Mouse (Mus musculus) small intestine, adult 2 months (tissue): ENCODE data around the gene Gm45713. TPM values are rescaled to one million over a fixed set of nuclear protein-coding genes. Genes with fewer than 3 reads are reported as not detected.
"Not testable (repeated sequence)": the region's sequence is repeated elsewhere in the genome, so short reads cannot be mapped to it uniquely, and the experiment has no call there.

Source experiments
- H3K27ac ChIP-seq: fragments of 200-500 bp; 2 replicates; pipeline ENCODE4 v1.5.1; 2012; ENCODE audit warnings: low read depth, low read length, control low read depth, inconsistent platforms; ENCODE audit not compliant: insufficient read depth
- H3K27me3 ChIP-seq: fragments of 200-500 bp; 2 replicates; pipeline ENCODE4 v1.6.1; 2012; ENCODE audit warnings: mild to moderate bottlenecking, moderate library complexity, low read length, inconsistent platforms; ENCODE audit not compliant: control insufficient read depth, insufficient read depth
- H3K36me3 ChIP-seq: fragments of 200-500 bp; 2 replicates; pipeline ENCODE4 v1.6.1; 2012; ENCODE audit warnings: mild to moderate bottlenecking, low read length, control low read depth, inconsistent platforms; ENCODE audit not compliant: control insufficient read depth, insufficient read depth
- H3K4me1 ChIP-seq: fragments of 200-500 bp; 2 replicates; pipeline ENCODE4 v1.6.1; 2012; ENCODE audit warnings: low read length, inconsistent platforms, mixed read lengths; ENCODE audit not compliant: control insufficient read depth, insufficient read depth, insufficient read length
- H3K4me3 ChIP-seq: fragments of 200-500 bp; 2 replicates; pipeline ENCODE4 v1.5.1; 2012; ENCODE audit warnings: low read depth, mild to moderate bottlenecking, control low read depth, inconsistent platforms, low read length, moderate library complexity
- CTCF ChIP-seq: fragments of 200-500 bp; IDR thresholded peaks from 2 replicates; pipeline ENCODE4 v1.5.1; 2012; ENCODE audit warnings: low read depth, mild to moderate bottlenecking, control low read depth, inconsistent platforms, low read length, moderate library complexity, mixed read lengths; ENCODE audit not compliant: insufficient replicate concordance, insufficient read length; ENCODE audit errors: extremely low read depth
- POLR2A ChIP-seq: fragments of 200-500 bp; IDR thresholded peaks from 2 replicates; pipeline ENCODE4 v1.6.1; 2012; ENCODE audit warnings: low read depth, mild to moderate bottlenecking, control low read depth, inconsistent platforms, low read length, moderate library complexity
- WGBS: fragments of 180-500 bp; shearing (Covaris S2); methylation state at CpG from one replicate; pipeline ENCODE4 v1.1.7; 2018; 5-methylcytosine and 5-hydroxymethylcytosine counted together
- polyA plus RNA-seq: library from polyadenylated mRNA; depleted of rRNA; stranded (reverse); fragments of >200 nt; gene quantifications from 2 replicates; pipeline ENCODE4 v1.2.3, GENCODE M21; 2012

Gm45713 gene
- polyA plus RNA-seq, 1 experiment = 1.5 TPM

DNA sequence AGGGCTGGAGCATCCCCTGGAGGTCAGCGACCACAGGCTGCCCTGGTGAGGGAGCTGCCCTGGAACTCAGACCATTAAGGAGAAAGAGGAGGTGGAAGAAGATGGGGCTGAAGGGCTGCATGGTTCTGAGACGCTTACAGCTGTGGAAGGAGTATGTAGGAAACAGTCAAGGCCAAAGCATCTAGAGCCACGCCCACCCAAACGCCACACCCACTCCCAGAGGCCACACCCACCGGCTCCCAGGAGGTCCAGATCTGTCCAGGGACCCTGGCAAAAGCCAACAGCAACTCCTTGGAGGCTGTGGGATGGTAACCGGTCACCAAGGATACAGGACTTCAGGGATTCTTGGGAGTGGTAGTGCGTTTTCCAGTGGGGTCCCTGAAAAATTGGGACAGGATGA is 42.5 kb upstream of the Gm45713 start:
- 23% methylated on average over 7 of the region's 7 CpGs for WGBS
- Histone ChIP-seq H3K27ac (no peak overlapping the region), H3K27me3 (peaks cover 68% of the 10 kb centered on the region), H3K36me3 (no peaks in the 10 kb centered on the region), H3K4me3 (no peak overlapping the region), H3K4me1 (peaks cover 10% of the 10 kb centered on the region)
- TF ChIP-seq CTCF (no peak), POLR2A (no peak)

DNA sequence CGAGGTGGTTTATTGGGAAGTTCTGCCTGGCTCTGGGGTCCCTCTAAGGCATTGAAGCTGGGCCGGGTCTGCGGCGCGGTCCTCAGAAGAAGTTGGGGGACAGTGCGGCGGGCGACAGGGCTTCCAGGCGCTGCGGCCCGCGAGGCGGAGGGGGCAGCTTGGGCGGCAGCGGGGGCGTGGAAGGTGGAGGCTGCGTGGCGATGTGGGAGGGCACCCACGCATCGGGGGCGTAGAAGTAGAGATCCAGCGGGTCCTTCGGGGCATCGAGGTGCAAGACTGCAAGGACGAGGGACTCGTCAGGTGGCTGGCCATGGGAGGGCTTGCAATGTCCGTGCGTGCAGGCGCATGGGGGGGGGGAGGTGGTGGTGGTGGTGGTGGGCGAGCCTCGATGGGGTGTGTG is 40.3 kb upstream of the Gm45713 start:
- no peak for TF ChIP-seq CTCF
- no peak for TF ChIP-seq POLR2A
- no peak overlapping the region for H3K4me3 ChIP-seq
- H3K27ac ChIP-seq = no peak overlapping the region
- 8% methylated on average over 31 of the region's 31 CpGs for WGBS
- H3K36me3 ChIP-seq = no peaks in the 10 kb centered on the region
- peaks cover 63% of the 10 kb centered on the region for H3K27me3 ChIP-seq
- H3K4me1 ChIP-seq = no peaks in the 10 kb centered on the region

DNA sequence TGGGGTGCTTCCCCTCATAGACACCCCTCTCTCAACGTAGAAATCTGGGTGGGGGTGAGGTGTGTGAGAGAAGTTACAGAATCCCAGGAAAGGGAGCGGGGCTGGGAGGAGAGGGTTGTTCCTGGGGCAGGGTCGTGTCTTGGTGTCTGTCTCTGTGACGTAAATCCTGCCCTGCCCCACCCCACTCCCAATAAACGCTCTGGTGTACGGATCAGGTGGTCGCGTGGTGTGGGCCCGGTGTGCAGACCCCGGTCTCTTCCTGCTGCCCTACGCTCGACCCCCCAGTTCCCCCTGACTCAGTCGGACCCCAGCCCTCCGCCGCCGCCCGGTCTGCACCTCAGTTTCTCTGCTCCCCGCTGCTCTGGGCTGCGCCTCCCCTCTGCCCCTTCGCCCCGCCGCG is 39.9 kb upstream of the Gm45713 start:
- Histone ChIP-seq H3K27ac (no peak overlapping the region), H3K4me3 (no peak overlapping the region), H3K27me3 (peaks cover 59% of the 10 kb centered on the region), H3K36me3 (no peaks in the 10 kb centered on the region), H3K4me1 (no peaks in the 10 kb centered on the region)
- TF ChIP-seq POLR2A = no peak
- no peak for TF ChIP-seq CTCF
- 6% methylated on average over 23 of the region's 23 CpGs for WGBS

DNA sequence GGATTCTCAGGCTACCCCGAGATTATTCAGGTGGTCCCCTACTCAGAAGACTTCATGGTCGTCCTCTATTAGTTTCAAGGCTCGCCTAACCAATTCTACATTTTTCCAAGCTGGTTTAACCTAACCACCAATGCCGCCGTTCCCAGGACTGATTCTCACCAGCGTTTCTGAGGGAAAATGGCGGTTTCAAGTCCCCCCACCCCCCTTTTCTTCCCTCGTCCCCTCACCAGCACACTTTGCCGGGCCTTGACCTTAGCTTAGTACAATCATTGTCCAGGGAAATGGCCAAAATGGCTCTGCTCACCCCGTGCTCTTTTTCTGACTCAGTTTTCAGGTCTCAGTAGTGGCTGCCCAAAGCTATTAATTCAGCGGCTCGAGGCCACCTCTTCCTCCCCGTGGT is 39.4 kb upstream of the Gm45713 start:
- no peaks in the 10 kb centered on the region for H3K36me3 ChIP-seq
- no peak overlapping the region for H3K4me3 ChIP-seq
- no peak overlapping the region for H3K27ac ChIP-seq
- peaks cover 58% of the 10 kb centered on the region for H3K27me3 ChIP-seq
- 5% methylated on average over 13 of the region's 13 CpGs for WGBS
- H3K4me1 ChIP-seq = no peaks in the 10 kb centered on the region
- TF ChIP-seq POLR2A (no peak), CTCF (no peak)

DNA sequence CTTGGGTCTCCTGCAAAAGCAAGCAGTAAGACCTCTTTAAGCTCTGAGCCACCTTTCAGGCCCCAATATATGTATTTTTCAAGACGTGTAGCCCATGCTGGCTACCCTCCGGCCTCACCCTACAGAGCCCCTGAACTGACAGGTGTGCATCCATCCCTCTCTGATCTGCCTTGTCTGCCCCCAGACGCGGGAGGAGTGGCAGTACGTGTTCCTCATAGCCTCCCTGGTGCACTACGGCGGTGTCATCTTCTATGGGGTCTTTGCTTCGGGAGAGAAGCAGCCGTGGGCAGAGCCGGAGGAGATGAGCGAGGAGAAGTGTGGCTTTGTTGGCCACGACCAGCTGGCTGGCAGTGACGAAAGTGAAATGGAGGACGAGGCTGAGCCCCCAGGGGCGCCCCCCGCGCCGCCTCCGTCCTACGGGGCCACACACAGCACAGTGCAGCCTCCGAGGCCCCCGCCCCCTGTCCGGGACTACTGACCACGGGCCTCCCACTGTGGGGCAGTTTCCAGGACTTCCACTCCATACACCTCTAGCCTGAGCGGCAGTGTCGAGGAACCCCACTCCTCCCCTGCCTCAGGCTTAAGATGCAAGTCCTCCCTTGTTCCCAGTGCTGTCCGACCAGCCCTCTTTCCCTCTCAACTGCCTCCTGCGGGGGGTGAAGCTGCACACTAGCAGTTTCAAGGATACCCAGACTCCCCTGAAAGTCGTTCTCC is 38.7 kb upstream of the Gm45713 start:
- TF ChIP-seq POLR2A (no peak), CTCF (no peak)
- no peak overlapping the region for H3K4me3 ChIP-seq
- peaks cover 64% of the 10 kb centered on the region for H3K27me3 ChIP-seq

DNA sequence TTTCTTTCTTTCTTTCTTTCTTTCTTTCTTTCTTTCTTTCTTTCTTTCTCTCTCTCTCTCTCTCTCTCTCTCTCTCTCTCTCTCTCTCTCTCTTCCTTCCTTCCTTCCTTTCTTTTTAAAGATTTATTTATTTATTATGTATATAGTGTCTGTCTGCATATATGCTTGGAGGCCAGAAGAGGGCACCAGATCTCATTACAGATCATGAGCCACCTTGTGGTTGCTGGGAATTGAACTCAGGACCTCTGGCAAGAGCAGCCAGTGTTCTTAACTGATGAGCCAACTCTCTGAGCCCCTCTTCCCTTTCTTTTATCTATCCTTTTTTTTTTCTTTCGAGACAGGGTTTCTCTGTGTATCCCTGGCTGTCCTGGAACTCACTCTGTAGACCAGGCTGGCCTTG is 37.7 kb upstream of the Gm45713 start:
- peaks cover 66% of the 10 kb centered on the region for H3K27me3 ChIP-seq
- H3K4me3 ChIP-seq, H3K4me1 ChIP-seq, H3K36me3 ChIP-seq, H3K27ac ChIP-seq: not testable (repeated sequence)
- peak; percentile 46; the same call in 1 of the 2 replicates for TF ChIP-seq CTCF
- WGBS = 53% methylated on average over 1 of the region's 1 CpGs

More for the DNA sequence above, 38.7 kb upstream of the Gm45713 start:
- WGBS = 8% methylated on average over 28 of the region's 29 CpGs
- no peaks in the 10 kb centered on the region for H3K36me3 ChIP-seq
- no peak overlapping the region for H3K27ac ChIP-seq
- no peaks in the 10 kb centered on the region for H3K4me1 ChIP-seq

DNA sequence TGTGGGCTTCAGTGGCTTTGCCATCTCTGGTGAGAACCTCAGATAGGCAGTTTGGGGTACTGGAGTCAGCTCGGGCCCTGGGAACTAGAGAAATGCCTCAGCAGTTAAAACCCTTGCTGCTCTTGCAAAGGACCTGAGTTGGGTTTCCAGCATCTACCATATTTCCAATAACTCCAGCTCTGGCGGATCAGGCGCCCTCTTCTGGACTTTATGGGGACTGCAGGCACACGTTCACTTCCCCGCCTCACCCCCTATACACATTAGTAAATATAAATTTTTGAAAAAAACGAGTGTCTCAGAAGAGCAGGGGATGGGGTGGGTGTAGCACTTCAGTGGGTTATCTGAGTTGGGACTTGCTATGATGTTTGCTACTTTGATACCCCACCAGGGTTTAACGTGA is 36.9 kb upstream of the Gm45713 start:
- Histone ChIP-seq H3K27ac (no peak overlapping the region), H3K27me3 (peaks cover 66% of the 10 kb centered on the region), H3K36me3 (no peaks in the 10 kb centered on the region), H3K4me1 (0 out of 2 replicates have a peak, but pooled peaks cover 3% of the 10 kb centered on the region), H3K4me3 (no peak overlapping the region)
- WGBS = 60% methylated on average over 7 of the region's 7 CpGs
- peak; percentile 49; the same call in 1 of the 2 replicates for TF ChIP-seq CTCF
- no peak for TF ChIP-seq POLR2A
